Mouse (Mus musculus): Measurements from ENCODE around the gene Nudt2.
A peak's percentile ranks its signal among the peaks of the same experiment; 100 is the strongest.

Gene Nudt2

DNA sequence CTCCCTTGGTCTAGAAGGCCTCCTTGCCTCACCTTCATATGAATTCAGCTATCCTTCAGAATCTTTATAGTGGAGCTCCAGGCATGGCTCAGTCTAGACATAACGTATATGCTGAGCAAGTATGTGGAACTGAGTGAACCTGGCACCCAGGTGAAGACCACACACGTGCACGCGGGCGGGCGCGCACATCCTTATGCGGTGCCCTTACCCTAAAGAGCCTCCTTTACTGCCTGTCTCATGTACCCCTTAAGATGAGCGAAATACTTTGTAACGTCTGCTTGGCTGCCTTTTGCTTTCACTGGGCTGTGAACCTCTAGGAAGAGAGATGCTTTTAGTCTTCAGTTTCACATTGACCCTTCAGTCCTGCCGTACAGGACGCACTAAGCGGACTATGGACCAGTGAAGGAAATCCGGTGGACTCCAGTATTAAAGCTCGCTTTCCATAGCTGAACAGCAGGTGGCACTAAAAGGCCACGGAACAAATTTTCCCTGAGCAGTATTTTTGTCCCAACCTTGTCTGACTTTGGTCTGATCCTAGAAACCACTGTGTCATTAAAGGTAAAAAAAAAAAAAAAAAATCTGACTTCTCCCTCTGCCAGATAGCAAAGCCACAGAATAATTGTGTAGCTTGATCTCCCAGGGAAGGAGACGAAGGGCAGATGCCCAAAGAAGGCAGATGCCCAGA lies 3.6 kb downstream of the Nudt2 start:
- no peaks in the 10 kb centered on the region for H3K27me3 ChIP-seq (ENCODE audit: insufficient read depth, low read length)
- H3K36me3 ChIP-seq (ENCODE audit: insufficient read depth, low read length), result peaks cover 8% of the 10 kb centered on the region; the same call in 1 of the 2 replicates
- peak overlapping the region; percentile 64 for H3K4me3 ChIP-seq (replicated peaks; ENCODE audit: low read length)
- peaks cover 2% of the 10 kb centered on the region; the same call in 1 of the 2 replicates for H3K9me3 ChIP-seq (ENCODE audit: low read length)
- no peak for TF ChIP-seq NANOG (IDR thresholded peaks at IDR 0.05; ENCODE audit: borderline replicate concordance, low read length)
- peak; percentile 50 for TF ChIP-seq CTCF (conservative IDR thresholded peaks at IDR 0.05; ENCODE audit: low read length)
- H3K4me1 ChIP-seq (replicated peaks; ENCODE audit: low read depth, low read length), result peaks cover 44% of the 10 kb centered on the region

DNA sequence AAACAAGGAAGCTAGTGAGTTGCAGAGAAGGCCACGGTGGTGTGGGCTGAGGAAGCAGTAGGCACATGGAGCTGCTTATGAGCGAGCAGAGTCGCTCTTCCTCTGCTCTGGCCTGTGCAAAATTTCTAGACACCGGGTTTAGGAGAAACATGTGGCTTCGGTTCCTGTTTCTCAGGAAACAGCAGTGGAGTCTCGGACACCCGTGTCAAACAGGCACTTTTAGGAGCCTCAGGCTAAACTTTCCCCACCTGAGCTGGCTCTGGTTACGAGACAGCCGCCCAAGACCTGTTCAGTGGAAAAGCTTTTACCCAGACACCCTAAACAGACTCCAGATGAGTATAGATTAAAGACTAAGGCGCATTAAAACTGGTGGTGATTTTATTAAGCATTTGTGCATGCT lies 4.2 kb downstream of the Nudt2 start:
- no peak for TF ChIP-seq CTCF (conservative IDR thresholded peaks at IDR 0.05; ENCODE audit: low read length)
- TF ChIP-seq NANOG (IDR thresholded peaks at IDR 0.05; ENCODE audit: borderline replicate concordance, low read length), result no peak
- TF ChIP-seq POU5F1 (IDR thresholded peaks at IDR 0.05; ENCODE audit: borderline replicate concordance, low read length), result no peak
- Histone ChIP-seq H3K4me3 (replicated peaks; ENCODE audit: low read length) (no peak overlapping the region), H3K9me3 (ENCODE audit: low read length) (no peaks in the 10 kb centered on the region), H3K27me3 (ENCODE audit: insufficient read depth, low read length) (no peaks in the 10 kb centered on the region), H3K4me1 (replicated peaks; ENCODE audit: low read depth, low read length) (peaks cover 44% of the 10 kb centered on the region), H3K36me3 (ENCODE audit: insufficient read depth, low read length) (peaks cover 8% of the 10 kb centered on the region; the same call in 1 of the 2 replicates)

DNA sequence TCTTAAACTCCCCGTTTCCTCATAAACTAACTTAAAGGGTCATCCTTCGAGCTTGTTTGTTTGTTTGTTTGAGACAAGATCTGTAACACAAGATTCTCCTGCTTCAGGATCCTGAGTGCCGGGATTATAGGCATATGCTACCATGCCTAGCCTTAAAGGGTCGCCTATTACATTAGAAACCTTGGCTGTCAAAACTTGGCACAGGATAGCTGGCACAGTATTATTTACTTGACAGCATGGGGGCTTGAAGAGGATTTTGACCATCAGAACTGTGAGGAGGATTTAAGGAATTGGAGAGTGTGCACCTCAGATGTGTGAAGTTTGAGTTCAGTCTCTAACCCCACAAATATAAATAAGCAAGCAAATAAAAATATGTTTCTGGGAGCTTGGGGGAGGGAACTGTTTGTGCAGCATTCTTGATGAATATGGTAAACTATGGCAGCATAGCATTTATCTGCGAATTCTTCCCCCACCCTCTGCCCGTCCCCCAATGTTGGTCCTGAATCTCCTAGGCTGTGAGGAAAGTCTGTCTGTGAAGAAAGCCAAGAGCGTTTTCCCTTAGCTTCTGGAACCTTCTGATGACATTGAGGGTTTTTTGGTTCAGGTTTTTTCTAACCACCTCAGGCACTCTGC lies 5.2 kb downstream of the Nudt2 start:
- Histone ChIP-seq H3K4me3 (replicated peaks; ENCODE audit: low read length) (no peak overlapping the region), H3K27me3 (ENCODE audit: insufficient read depth, low read length) (no peaks in the 10 kb centered on the region), H3K9me3 (ENCODE audit: low read length) (no peaks in the 10 kb centered on the region), H3K4me1 (replicated peaks; ENCODE audit: low read depth, low read length) (peaks cover 49% of the 10 kb centered on the region), H3K36me3 (ENCODE audit: insufficient read depth, low read length) (peaks cover 8% of the 10 kb centered on the region; the same call in 1 of the 2 replicates)
- no peak for TF ChIP-seq NANOG (IDR thresholded peaks at IDR 0.05; ENCODE audit: borderline replicate concordance, low read length)
- no peak for TF ChIP-seq POU5F1 (IDR thresholded peaks at IDR 0.05; ENCODE audit: borderline replicate concordance, low read length)
- TF ChIP-seq CTCF (conservative IDR thresholded peaks at IDR 0.05; ENCODE audit: low read length), result no peak

DNA sequence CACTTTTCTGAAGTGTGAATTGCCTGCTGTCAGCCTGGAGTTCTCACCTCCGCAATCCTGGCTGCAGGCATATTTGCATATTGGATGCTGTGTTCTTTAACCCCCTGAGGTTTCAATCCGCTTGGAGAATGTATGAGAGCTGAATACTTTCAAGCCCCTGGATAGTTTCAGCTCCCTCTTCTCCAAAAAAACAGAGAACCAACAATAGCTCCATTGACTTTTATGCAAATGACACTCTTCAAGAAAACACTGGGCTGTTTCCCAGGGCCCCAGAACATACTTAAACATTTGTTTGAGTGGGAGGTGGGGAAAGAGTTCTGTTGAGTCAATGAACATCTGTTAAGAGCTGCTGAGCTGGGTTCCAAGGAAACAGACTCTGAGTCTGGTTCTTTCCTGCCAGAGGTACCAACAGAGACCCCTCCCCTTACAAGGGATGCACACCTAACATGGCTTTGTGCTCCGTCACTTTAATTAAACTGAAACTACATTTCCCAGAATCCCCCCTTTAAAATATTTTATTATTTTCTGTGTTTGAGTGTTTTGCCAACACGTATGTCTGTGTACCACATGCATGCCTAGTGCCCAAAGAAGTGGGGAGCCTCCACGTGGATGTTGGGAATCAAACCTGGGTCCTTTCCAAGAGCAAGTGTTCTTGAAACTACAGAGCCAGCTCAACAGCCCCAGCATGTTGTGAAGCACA lies 5.9 kb downstream of the Nudt2 start:
- Histone ChIP-seq H3K36me3 (ENCODE audit: insufficient read depth, low read length) (peaks cover 8% of the 10 kb centered on the region; the same call in 1 of the 2 replicates), H3K4me1 (replicated peaks; ENCODE audit: low read depth, low read length) (peaks cover 45% of the 10 kb centered on the region), H3K4me3 (replicated peaks; ENCODE audit: low read length) (no peak overlapping the region), H3K9me3 (ENCODE audit: low read length) (no peaks in the 10 kb centered on the region), H3K27me3 (ENCODE audit: insufficient read depth, low read length) (no peaks in the 10 kb centered on the region)
- TF ChIP-seq CTCF (conservative IDR thresholded peaks at IDR 0.05; ENCODE audit: low read length) (no peak), POU5F1 (IDR thresholded peaks at IDR 0.05; ENCODE audit: borderline replicate concordance, low read length) (no peak), NANOG (IDR thresholded peaks at IDR 0.05; ENCODE audit: borderline replicate concordance, low read length) (no peak)

DNA sequence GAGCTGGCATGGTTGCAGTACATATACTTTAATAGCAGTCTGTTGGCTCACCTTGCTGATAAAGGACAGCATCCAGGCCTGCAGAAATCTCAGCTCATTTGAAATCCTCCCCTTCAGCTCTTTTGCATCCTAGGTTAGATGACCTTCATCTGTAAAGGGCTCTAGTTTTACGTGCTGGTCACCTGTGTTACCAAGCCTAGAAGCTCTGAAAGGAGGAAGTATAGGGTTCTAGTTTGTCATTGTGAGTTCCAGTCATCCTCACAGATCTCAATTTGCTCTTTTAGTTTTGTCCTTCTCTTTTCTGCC lies 6.4 kb downstream of the Nudt2 start:
- Histone ChIP-seq H3K4me1 (replicated peaks; ENCODE audit: low read depth, low read length) (peaks cover 42% of the 10 kb centered on the region), H3K4me3 (replicated peaks; ENCODE audit: low read length) (no peak overlapping the region)
- TF ChIP-seq NANOG (IDR thresholded peaks at IDR 0.05; ENCODE audit: borderline replicate concordance, low read length) (no peak), CTCF (conservative IDR thresholded peaks at IDR 0.05; ENCODE audit: low read length) (no peak), POU5F1 (IDR thresholded peaks at IDR 0.05; ENCODE audit: borderline replicate concordance, low read length) (no peak)

DNA sequence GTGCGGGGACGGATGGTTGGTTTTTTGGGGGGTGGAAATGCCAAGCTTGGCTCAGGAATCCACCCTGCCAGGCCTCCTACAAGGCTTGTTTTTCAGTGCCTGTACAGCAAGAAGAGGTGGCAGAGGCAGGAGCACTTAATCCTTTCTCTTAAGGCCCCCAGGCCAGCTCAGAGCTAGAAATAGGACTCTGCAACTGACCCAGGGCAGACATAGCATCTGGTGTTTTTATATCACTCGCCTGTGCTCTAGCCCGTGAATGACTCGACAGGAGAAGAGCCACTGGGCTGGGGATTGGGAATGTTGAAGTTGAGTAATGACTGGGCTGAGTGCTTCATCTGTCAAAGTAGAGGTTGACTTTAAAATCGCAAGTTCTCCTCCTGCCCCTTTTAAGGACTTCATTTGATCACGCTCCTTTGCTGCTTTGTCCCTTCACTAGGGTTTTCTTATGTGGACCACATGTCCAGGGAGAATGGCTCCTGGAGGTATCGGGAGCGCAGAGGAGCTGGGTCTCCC lies 12.8 kb downstream of the Nudt2 start:
- H3K36me3 ChIP-seq (ENCODE audit: insufficient read depth, low read length), result peaks cover 49% of the 10 kb centered on the region
- peaks cover 22% of the 10 kb centered on the region for H3K4me1 ChIP-seq (replicated peaks; ENCODE audit: low read depth, low read length)
- no peak overlapping the region for H3K4me3 ChIP-seq (replicated peaks; ENCODE audit: low read length)
- H3K27me3 ChIP-seq (ENCODE audit: insufficient read depth, low read length), result no peaks in the 10 kb centered on the region
- H3K9me3 ChIP-seq (ENCODE audit: low read length), result no peaks in the 10 kb centered on the region
- no peak for TF ChIP-seq POU5F1 (IDR thresholded peaks at IDR 0.05; ENCODE audit: borderline replicate concordance, low read length)
- no peak for TF ChIP-seq CTCF (conservative IDR thresholded peaks at IDR 0.05; ENCODE audit: low read length)
- TF ChIP-seq NANOG (IDR thresholded peaks at IDR 0.05; ENCODE audit: borderline replicate concordance, low read length), result no peak

More for the DNA sequence above, 6.4 kb downstream of the Nudt2 start:
- Histone ChIP-seq H3K27me3 (ENCODE audit: insufficient read depth, low read length) (no peaks in the 10 kb centered on the region), H3K9me3 (ENCODE audit: low read length) (no peaks in the 10 kb centered on the region), H3K36me3 (ENCODE audit: insufficient read depth, low read length) (peaks cover 8% of the 10 kb centered on the region; the same call in 1 of the 2 replicates)

DNA sequence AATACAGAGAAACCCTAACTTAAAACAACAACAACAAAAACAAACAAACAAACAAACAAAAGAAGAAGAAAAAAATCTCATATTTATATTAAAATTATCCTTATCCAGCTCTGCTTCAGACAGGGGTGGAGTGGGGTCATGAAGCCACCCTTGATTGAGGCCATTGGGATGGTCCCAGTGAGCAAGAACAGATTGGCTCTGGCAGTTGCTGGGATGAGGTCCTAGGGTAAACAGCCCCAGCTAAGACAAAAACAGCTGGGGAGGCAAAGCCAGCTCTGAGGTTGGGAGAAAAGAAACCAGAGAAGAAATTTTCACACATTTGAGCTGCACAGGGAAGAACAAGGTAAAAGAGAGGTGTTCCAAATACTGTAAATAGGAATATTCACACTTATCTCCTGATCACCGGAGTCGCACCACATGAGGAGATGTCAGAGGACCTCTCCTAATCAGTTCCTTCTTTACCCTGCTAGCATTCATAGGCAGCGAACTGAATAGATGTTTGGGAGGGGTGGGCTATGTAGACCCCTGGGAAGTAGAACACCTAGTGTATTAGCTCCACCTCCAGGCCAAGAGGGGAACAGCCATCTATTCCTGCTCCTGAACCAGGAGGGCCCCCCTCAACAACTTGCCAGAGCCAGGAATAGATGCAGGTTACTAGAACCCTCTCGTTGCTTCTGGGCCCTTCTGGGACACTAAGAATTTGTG lies 14.0 kb downstream of the Nudt2 start:
- H3K27me3 ChIP-seq (ENCODE audit: insufficient read depth, low read length), result no peaks in the 10 kb centered on the region
- peaks cover 49% of the 10 kb centered on the region for H3K36me3 ChIP-seq (ENCODE audit: insufficient read depth, low read length)
- TF ChIP-seq POU5F1 (IDR thresholded peaks at IDR 0.05; ENCODE audit: borderline replicate concordance, low read length), result no peak
- peak; percentile 46 for TF ChIP-seq CTCF (conservative IDR thresholded peaks at IDR 0.05; ENCODE audit: low read length)
- peaks cover 22% of the 10 kb centered on the region for H3K4me1 ChIP-seq (replicated peaks; ENCODE audit: low read depth, low read length)
- no peaks in the 10 kb centered on the region for H3K9me3 ChIP-seq (ENCODE audit: low read length)
- H3K4me3 ChIP-seq (replicated peaks; ENCODE audit: low read length), result no peak overlapping the region

DNA sequence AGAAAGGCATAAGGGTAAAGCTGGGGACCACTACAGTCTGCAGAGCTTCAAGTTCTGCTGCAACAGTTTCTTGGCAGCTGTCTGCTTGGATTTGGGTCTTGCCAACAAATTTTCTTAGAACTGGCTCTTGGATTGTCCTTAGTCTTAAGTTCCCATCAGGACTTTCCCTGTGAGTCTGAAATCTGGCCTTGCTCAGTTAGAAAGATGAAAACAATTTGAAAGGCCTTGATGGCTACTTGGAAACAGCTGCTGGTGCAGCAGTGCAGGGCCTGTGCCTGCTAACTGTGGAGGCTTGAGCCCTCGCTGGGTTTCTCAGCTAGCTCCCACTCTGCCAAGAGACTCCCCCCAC lies 14.5 kb downstream of the Nudt2 start:
- no peak for TF ChIP-seq POU5F1 (IDR thresholded peaks at IDR 0.05; ENCODE audit: borderline replicate concordance, low read length)
- no peak for TF ChIP-seq NANOG (IDR thresholded peaks at IDR 0.05; ENCODE audit: borderline replicate concordance, low read length)
- TF ChIP-seq CTCF (conservative IDR thresholded peaks at IDR 0.05; ENCODE audit: low read length), result no peak

More for the DNA sequence above, 14.5 kb downstream of the Nudt2 start:
- peaks cover 49% of the 10 kb centered on the region for H3K36me3 ChIP-seq (ENCODE audit: insufficient read depth, low read length)
- no peaks in the 10 kb centered on the region for H3K9me3 ChIP-seq (ENCODE audit: low read length)
- no peaks in the 10 kb centered on the region for H3K27me3 ChIP-seq (ENCODE audit: insufficient read depth, low read length)
- no peak overlapping the region for H3K4me3 ChIP-seq (replicated peaks; ENCODE audit: low read length)
- peaks cover 18% of the 10 kb centered on the region for H3K4me1 ChIP-seq (replicated peaks; ENCODE audit: low read depth, low read length)
